Mouse (Mus musculus) 416B (cell line): ENCODE results near the gene Itsn2.
"Not testable (repeated sequence)": the region's sequence is repeated elsewhere in the genome, so short reads cannot be mapped to it uniquely, and the experiment has no call there.

ENCODE experiments used
- DNase-seq: peaks from one replicate; pipeline ENCODE4 v3.0.0; 2011; ENCODE audit warnings: low read depth

The Itsn2 gene

GRCm38 (mm10) chr12:4598666-4599428 is 6.4 kb downstream of the Itsn2 start:
- DNase-seq: no peak

GRCm38 (mm10) chr12:4599713-4600112 is 7.3 kb downstream of the Itsn2 start:
- DNase-seq: peak; percentile 71

GRCm38 (mm10) chr12:4606625-4607024 is 14.2 kb downstream of the Itsn2 start:
- DNase-seq: no peak

- no peak for DNase-seq
These were observed 22.3 kb downstream of the Itsn2 start for GRCm38 (mm10) chr12:4614722-4615121.

- peak; percentile 56 for DNase-seq
These were observed 31.8 kb downstream of the Itsn2 start for GRCm38 (mm10) chr12:4624201-4624600.

- DNase-seq: no peak
These were observed 40.5 kb downstream of the Itsn2 start for GRCm38 (mm10) chr12:4632957-4633356.

GRCm38 (mm10) chr12:4638438-4638837 is 46.0 kb downstream of the Itsn2 start:
- peak; percentile 27 for DNase-seq

- DNase-seq: peak; percentile 55
These were observed 48.3 kb downstream of the Itsn2 start for GRCm38 (mm10) chr12:4640737-4641136.

GRCm38 (mm10) chr12:4656813-4657212 is 64.4 kb downstream of the Itsn2 start:
- DNase-seq: no peak

GRCm38 (mm10) chr12:4664929-4665674 is 72.7 kb downstream of the Itsn2 start:
- DNase-seq: no peak

- no peak for DNase-seq
These were observed 73.2 kb downstream of the Itsn2 start for GRCm38 (mm10) chr12:4665675-4666037.

- DNase-seq: no peak
These were observed 83.9 kb downstream of the Itsn2 start for GRCm38 (mm10) chr12:4676336-4676735.

GRCm38 (mm10) chr12:4679971-4680370 is 87.5 kb downstream of the Itsn2 start:
- DNase-seq: peak; percentile 11

- no peak for DNase-seq
These were observed 93.0 kb downstream of the Itsn2 start for GRCm38 (mm10) chr12:4685441-4685840.

GRCm38 (mm10) chr12:4688386-4688785 is 95.9 kb downstream of the Itsn2 start:
- no peak for DNase-seq

GRCm38 (mm10) chr12:4689341-4689740 is 96.9 kb downstream of the Itsn2 start:
- DNase-seq: no peak

GRCm38 (mm10) chr12:4691193-4691592 is 98.8 kb downstream of the Itsn2 start:
- no peak for DNase-seq

- no peak for DNase-seq
These were observed 102.1 kb downstream of the Itsn2 start for GRCm38 (mm10) chr12:4694534-4694933.

GRCm38 (mm10) chr12:4705626-4706025 is 113.2 kb downstream of the Itsn2 start:
- DNase-seq: not testable (repeated sequence)

- DNase-seq: no peak
These were observed 113.7 kb downstream of the Itsn2 start for GRCm38 (mm10) chr12:4706175-4706574.

- DNase-seq: no peak
These were observed 114.5 kb downstream of the Itsn2 start for GRCm38 (mm10) chr12:4706901-4707300.

- no peak for DNase-seq
These were observed 115.1 kb downstream of the Itsn2 start for GRCm38 (mm10) chr12:4707488-4708017.

GRCm38 (mm10) chr12:4708296-4708695 is 115.9 kb downstream of the Itsn2 start:
- DNase-seq: no peak
